Mouse (Mus musculus) MEL (cell line): ENCODE measurements at regions not wholly inside any gene's neighbourhood (a gene's known extent, or its start where the extent isn't known, plus 50 kb on each side); places are given as distances from the start of the nearest gene placed in this dataset.
A peak's percentile ranks its signal among the peaks of the same experiment; 100 is the strongest.

Source experiments
- DNase-seq: peaks from one replicate; pipeline ENCODE4 v3.0.0; 2011; ENCODE audit warnings: low read depth, low spot score
- H3K27ac ChIP-seq: 2 replicates; pipeline ENCODE4 v1.5.1; 2012; ENCODE audit warnings: low read depth, mild to moderate bottlenecking, control low read depth, low read length, moderate library complexity; ENCODE audit not compliant: control insufficient read depth
- H3K27me3 ChIP-seq, 2 experiments: fragments of 150-350 bp in 1 of 2; sonication (generic) in 1 of 2; 2 replicates each; pipeline ENCODE4 v1.6.1; 2012; ENCODE audit warnings: low read length in 2 of 2, mild to moderate bottlenecking in 2 of 2, improper control_type of control experiment in 1 of 2, moderate library complexity in 1 of 2; ENCODE audit not compliant: insufficient read depth in 2 of 2, control insufficient read depth in 1 of 2
- H3K36me3 ChIP-seq, 2 experiments: 2 replicates each; pipeline ENCODE4 v1.6.1; 2012 to 2014; ENCODE audit warnings: low read length in 2 of 2, improper control_type of control experiment in 1 of 2, inconsistent platforms in 1 of 2, mild to moderate bottlenecking in 1 of 2; ENCODE audit not compliant: insufficient read depth in 2 of 2, control insufficient read depth in 1 of 2
- H3K4me1 ChIP-seq, 2 experiments: fragments of 150-350 bp in 1 of 2; sonication (generic) in 1 of 2; 2 replicates each; pipeline ENCODE4 v1.6.1; 2012; ENCODE audit warnings: low read length in 2 of 2, improper control_type of control experiment in 1 of 2, mild to moderate bottlenecking in 1 of 2; ENCODE audit not compliant: insufficient read depth in 2 of 2, control insufficient read depth in 1 of 2
- H3K4me3 ChIP-seq, 2 experiments: fragments of 150-350 bp in 1 of 2; sonication (generic) in 1 of 2; 2 replicates each; pipeline ENCODE4 v1.5.1; 2012; ENCODE audit warnings: low read depth in 2 of 2, low read length in 2 of 2, mild to moderate bottlenecking in 2 of 2, moderate library complexity in 2 of 2, control low read depth in 1 of 2, improper control_type of control experiment in 1 of 2; ENCODE audit not compliant: control insufficient read depth in 1 of 2, insufficient read depth in 1 of 2
- H3K79me2 ChIP-seq: 2 replicates; pipeline ENCODE4 v1.6.1; 2012; ENCODE audit warnings: mild to moderate bottlenecking, low read length, moderate library complexity; ENCODE audit not compliant: control insufficient read depth, poor library complexity, insufficient read depth
- H3K9ac ChIP-seq: 2 replicates; pipeline ENCODE4 v1.6.1; 2012; ENCODE audit warnings: low read depth, mild to moderate bottlenecking, control low read depth, low read length, moderate library complexity; ENCODE audit not compliant: control insufficient read depth, poor library complexity, severe bottlenecking
- H3K9me3 ChIP-seq: fragments of 150-350 bp; sonication (generic); replicated peaks from 2 replicates; pipeline ENCODE4 v1.6.1; 2012; ENCODE audit warnings: mild to moderate bottlenecking, low read length, improper control_type of control experiment, moderate library complexity; ENCODE audit not compliant: insufficient read depth
- BHLHE40 ChIP-seq: IDR thresholded peaks from 2 replicates; pipeline ENCODE4 v1.6.1; 2012; ENCODE audit warnings: low read depth, mild to moderate bottlenecking, inconsistent platforms, low read length, improper control_type of control experiment, borderline replicate concordance
- CHD1 ChIP-seq: IDR thresholded peaks from 2 replicates; pipeline ENCODE4 v1.6.1; 2012; ENCODE audit warnings: low read depth, mild to moderate bottlenecking, inconsistent platforms, low read length, improper control_type of control experiment
- CHD2 ChIP-seq: IDR thresholded peaks from 2 replicates; pipeline ENCODE4 v1.6.1; 2011; ENCODE audit warnings: low read length, improper control_type of control experiment
- CTCF ChIP-seq, 3 experiments: IDR thresholded peaks in 2 of 3; conservative IDR thresholded peaks in 1 of 3; 2 replicates each; pipeline ENCODE4 v1.5.1; 2011 to 2012; ENCODE audit warnings: low read length in 3 of 3, low read depth in 2 of 3, mild to moderate bottlenecking in 2 of 3, improper control_type of control experiment in 1 of 3, inconsistent platforms in 1 of 3, mixed read lengths in 1 of 3, moderate library complexity in 1 of 3; ENCODE audit not compliant: control insufficient read depth in 1 of 3, insufficient read depth in 1 of 3, poor library complexity in 1 of 3, severe bottlenecking in 1 of 3
- ETS1 ChIP-seq: IDR thresholded peaks from 2 replicates; pipeline ENCODE4 v1.6.1; 2012; ENCODE audit warnings: low read depth, mild to moderate bottlenecking, inconsistent platforms, low read length, improper control_type of control experiment, moderate library complexity
- JUND ChIP-seq: IDR thresholded peaks from 2 replicates; pipeline ENCODE4 v1.6.1; 2011; ENCODE audit warnings: low read depth, mild to moderate bottlenecking, improper control_type of control experiment, low read length
- MAX ChIP-seq: IDR thresholded peaks from 2 replicates; pipeline ENCODE4 v1.6.1; 2011; ENCODE audit warnings: low read length, improper control_type of control experiment
- MAZ ChIP-seq: IDR thresholded peaks from 2 replicates; pipeline ENCODE4 v1.6.1; 2012; ENCODE audit warnings: low read depth, mild to moderate bottlenecking, inconsistent platforms, low read length, improper control_type of control experiment
- MEF2A ChIP-seq: IDR thresholded peaks from 2 replicates; pipeline ENCODE4 v1.6.1; 2014; ENCODE audit warnings: low read depth, mild to moderate bottlenecking, inconsistent platforms, low read length, improper control_type of control experiment; ENCODE audit not compliant: poor library complexity, insufficient replicate concordance, severe bottlenecking; ENCODE audit errors: extremely low read depth
- MXI1 ChIP-seq: IDR thresholded peaks from 2 replicates; pipeline ENCODE4 v1.6.1; 2011; ENCODE audit warnings: mild to moderate bottlenecking, low read depth, low read length, improper control_type of control experiment
- MYB ChIP-seq: IDR thresholded peaks from 2 replicates; pipeline ENCODE4 v1.6.1; 2011; ENCODE audit warnings: mild to moderate bottlenecking, low read depth, low read length, improper control_type of control experiment
- MYC ChIP-seq: IDR thresholded peaks from 2 replicates; pipeline ENCODE4 v1.6.1; 2011; ENCODE audit warnings: low read depth, mild to moderate bottlenecking, low read length, improper control_type of control experiment, moderate library complexity
- POLR2A ChIP-seq, 2 experiments: IDR thresholded peaks; 2 replicates each; pipeline ENCODE4 v1.6.1; 2011 to 2012; ENCODE audit warnings: low read length in 2 of 2, mild to moderate bottlenecking in 2 of 2, control low read depth in 1 of 2, improper control_type of control experiment in 1 of 2, low read depth in 1 of 2, moderate library complexity in 1 of 2; ENCODE audit not compliant: control insufficient read depth in 1 of 2, insufficient read depth in 1 of 2, poor library complexity in 1 of 2
- POLR2AphosphoS2 ChIP-seq: IDR thresholded peaks from 2 replicates; pipeline ENCODE4 v1.6.1; 2011; ENCODE audit warnings: low read length, improper control_type of control experiment
- RCOR1 ChIP-seq: IDR thresholded peaks from 2 replicates; pipeline ENCODE4 v1.6.1; 2012; ENCODE audit warnings: low read depth, mild to moderate bottlenecking, inconsistent platforms, low read length, improper control_type of control experiment
- SIN3A ChIP-seq: IDR thresholded peaks from 2 replicates; pipeline ENCODE4 v1.6.1; 2012; ENCODE audit warnings: low read length, improper control_type of control experiment, inconsistent platforms
- SMC3 ChIP-seq: IDR thresholded peaks from 2 replicates; pipeline ENCODE4 v1.6.1; 2011; ENCODE audit warnings: low read depth, low read length, improper control_type of control experiment
- TAL1 ChIP-seq: IDR thresholded peaks from 2 replicates; pipeline ENCODE4 v1.6.1; 2012; ENCODE audit warnings: mild to moderate bottlenecking, inconsistent platforms, low read length, moderate library complexity, mixed read lengths
- TBP ChIP-seq: IDR thresholded peaks from 2 replicates; pipeline ENCODE4 v1.8.0; 2011; ENCODE audit warnings: low read depth, low read length, improper control_type of control experiment
- TCF12 ChIP-seq: IDR thresholded peaks from 2 replicates; pipeline ENCODE4 v1.6.1; 2014; ENCODE audit warnings: low read depth, mild to moderate bottlenecking, inconsistent platforms, low read length, improper control_type of control experiment, moderate library complexity
- UBTF ChIP-seq: IDR thresholded peaks from 2 replicates; pipeline ENCODE4 v1.6.1; 2012; ENCODE audit warnings: low read depth, mild to moderate bottlenecking, inconsistent platforms, low read length, improper control_type of control experiment, moderate library complexity, borderline replicate concordance; ENCODE audit not compliant: insufficient read depth
- ZC3H11A ChIP-seq: IDR thresholded peaks from 2 replicates; pipeline ENCODE4 v1.6.1; 2012; ENCODE audit warnings: low read depth, mild to moderate bottlenecking, inconsistent platforms, low read length, improper control_type of control experiment
- ZKSCAN1 ChIP-seq: IDR thresholded peaks from 2 replicates; pipeline ENCODE4 v1.6.1; 2012; ENCODE audit warnings: low read depth, mild to moderate bottlenecking, inconsistent platforms, low read length, improper control_type of control experiment, moderate library complexity
- ZMIZ1 ChIP-seq: IDR thresholded peaks from 2 replicates; pipeline ENCODE4 v1.6.1; 2012; ENCODE audit warnings: low read depth, mild to moderate bottlenecking, inconsistent platforms, low read length, improper control_type of control experiment, moderate library complexity

- peak; percentile 51; the same call in 1 of the 2 replicates for TF ChIP-seq MAZ
- peak; percentile 99 for TF ChIP-seq ETS1
- peak; percentile 46; the same call in 1 of the 2 replicates for TF ChIP-seq CHD2
- peak; percentile 96 for TF ChIP-seq POLR2AphosphoS2
- TF ChIP-seq TBP = peak; percentile 97
- no peak for TF ChIP-seq CTCF (IDR thresholded peaks at IDR 0.05 in 2 of 3, conservative IDR thresholded peaks at IDR 0.05 in 1 of 3; ENCODE audit: control insufficient read depth in 1 of 3, insufficient read depth in 1 of 3, low read depth in 2 of 3, low read length in 3 of 3, poor library complexity in 1 of 3, severe bottlenecking in 1 of 3)
- peak; percentile 94 for TF ChIP-seq MYB
- TF ChIP-seq TCF12 = peak; percentile 99
- TF ChIP-seq JUND = peak; percentile 93
- no peak for TF ChIP-seq UBTF
- peak; percentile 93 for TF ChIP-seq TAL1
These were observed 54.1 kb upstream of the Hbs1l start (continued) for GRCm38 (mm10) chr10:21241557-21242222.

- TF ChIP-seq MAX (peak; percentile 62), SIN3A (peak; percentile 39; the same call in 1 of the 2 replicates), MXI1 (no peak), BHLHE40 (0 out of 2 replicates have a peak, but pooled peaks have one; percentile 16), SMC3 (0 out of 2 replicates have a peak, but pooled peaks have one; percentile 15), CHD1 (peak; percentile 82), MEF2A (0 out of 2 replicates have a peak, but pooled peaks have one; percentile 21), ZMIZ1 (peak; percentile 83), POLR2A (IDR thresholded peaks at IDR 0.05; ENCODE audit: control insufficient read depth in 1 of 2, insufficient read depth in 1 of 2, low read depth in 1 of 2, low read length in 2 of 2, poor library complexity in 1 of 2) (peak; percentile 5 to 8; a peak in 1 of 4 replicates), MYC (0 out of 2 replicates have a peak, but pooled peaks have one; percentile 29), TAL1 (no peak), ZKSCAN1 (peak; percentile 33; the same call in 1 of the 2 replicates), MAZ (no peak), ZC3H11A (0 out of 2 replicates have a peak, but pooled peaks have one; percentile 20), RCOR1 (no peak), ETS1 (peak; percentile 31; the same call in 1 of the 2 replicates)
- no peaks in the 10 kb centered on the region for H3K27me3 ChIP-seq
- peak overlapping the region; percentile 39 to 48 for H3K4me3 ChIP-seq
- H3K27ac ChIP-seq = peak overlapping the region; percentile 99
- peaks cover 0 to 71% of the 10 kb centered on the region in 2 experiments; a peak in 2 of 4 replicates for H3K36me3 ChIP-seq
- peaks cover 11% of the 10 kb centered on the region for H3K79me2 ChIP-seq
- H3K4me1 ChIP-seq = peaks cover 43 to 56% of the 10 kb centered on the region in 2 experiments
- peak overlapping the region; percentile 82 for H3K9ac ChIP-seq
- DNase-seq = peak; percentile 68
- no peaks in the 10 kb centered on the region for H3K9me3 ChIP-seq
These were observed 53.1 kb upstream of the Hbs1l start for GRCm38 (mm10) chr10:21242471-21243231.
